Mouse (Mus musculus) intestine, postnatal 0 days (tissue): ENCODE results near the gene Stn1. TPM values are rescaled to one million over a fixed set of nuclear protein-coding genes. Genes with fewer than 3 reads are reported as not detected.

Experiments used
- ATAC-seq: fragments of 200-750 bp; cut with Nextera tagmentation; 2 replicates; pipeline ENCODE4 v1.8.0; 2017; ENCODE audit warnings: mild to moderate bottlenecking, moderate TSS enrichment, moderate library complexity
- H3K27ac ChIP-seq: fragments of 300-500 bp; sonication (generic); 2 replicates; pipeline ENCODE4 v1.5.1; 2014; ENCODE audit warnings: mild to moderate bottlenecking, low read depth, low read length, moderate library complexity
- H3K27me3 ChIP-seq: fragments of 300-500 bp; sonication (generic); replicated peaks from 2 replicates; pipeline ENCODE4 v1.6.1; 2014; ENCODE audit warnings: low read length, mixed read lengths; ENCODE audit not compliant: control insufficient read depth, insufficient read depth
- H3K36me3 ChIP-seq: fragments of 300-500 bp; sonication (generic); 2 replicates; pipeline ENCODE4 v1.6.1; 2014; ENCODE audit warnings: mild to moderate bottlenecking, moderate library complexity; ENCODE audit not compliant: control insufficient read depth, insufficient read depth
- H3K4me1 ChIP-seq: fragments of 300-500 bp; sonication (generic); replicated peaks from 2 replicates; pipeline ENCODE4 v1.6.1; 2014; ENCODE audit warnings: antibody characterized with exemption, low read length, mixed read lengths; ENCODE audit not compliant: control insufficient read depth, insufficient read depth
- H3K4me2 ChIP-seq: fragments of 300-500 bp; sonication (generic); replicated peaks from 2 replicates; pipeline ENCODE4 v1.6.1; 2014; ENCODE audit warnings: low read depth, mild to moderate bottlenecking, moderate library complexity
- H3K4me3 ChIP-seq: fragments of 300-500 bp; sonication (generic); 2 replicates; pipeline ENCODE4 v1.5.1; 2014; ENCODE audit warnings: low read depth, low read length
- H3K9ac ChIP-seq: fragments of 300-500 bp; sonication (generic); 2 replicates; pipeline ENCODE4 v1.6.1; 2014; ENCODE audit warnings: mild to moderate bottlenecking, low read depth, low read length
- H3K9me3 ChIP-seq: fragments of 300-500 bp; sonication (generic); 2 replicates; pipeline ENCODE4 v1.6.1; 2016; ENCODE audit warnings: mixed run types; ENCODE audit not compliant: control insufficient read depth
- CTCF ChIP-seq: sonication (generic); IDR thresholded peaks from 2 replicates; pipeline ENCODE4 v1.5.1; 2016; ENCODE audit warnings: low read depth, mild to moderate bottlenecking, control low read depth, antibody characterized with exemption, moderate library complexity
- WGBS: fragments of 180-500 bp; shearing (Covaris S2); extraction: QIAGEN DNeasy Blood & Tissue Kit; methylation state at CpG from one replicate; pipeline ENCODE4 v1.1.7; 2014; 5-methylcytosine and 5-hydroxymethylcytosine counted together
- polyA plus RNA-seq: library from polyadenylated mRNA; unstranded; fragments of >200 nt; fragmentation: Nextera tagmentation; extraction: Ambion mirVana; gene quantifications from 2 replicates; pipeline ENCODE4 v1.2.1, GENCODE M21; 2015

Stn1 gene
- polyA plus RNA-seq, 1 experiment from 2014 or later = 14.9 TPM

DNA sequence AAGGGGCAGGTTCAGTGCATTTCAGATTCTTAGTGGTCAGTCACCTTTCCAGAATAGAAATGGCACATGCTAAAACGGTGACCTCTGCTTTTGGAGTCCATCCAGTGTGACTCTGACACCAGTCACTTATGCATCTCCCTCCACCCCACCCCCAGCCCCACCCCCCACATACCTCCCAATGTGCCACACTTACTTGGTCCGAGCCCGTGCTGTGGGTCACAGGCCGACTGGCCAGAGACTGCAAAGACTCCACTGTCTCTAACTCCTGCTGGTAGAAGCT is 23.7 kb downstream of the Stn1 start:
- Histone ChIP-seq H3K4me2 (no peak overlapping the region), H3K9ac (no peak overlapping the region), H3K4me3 (no peak overlapping the region), H3K9me3 (no peaks in the 10 kb centered on the region), H3K27me3 (no peaks in the 10 kb centered on the region), H3K4me1 (peaks cover 3% of the 10 kb centered on the region; the same call in 1 of the 2 replicates), H3K27ac (no peak overlapping the region), H3K36me3 (peaks cover 7% of the 10 kb centered on the region)
- TF ChIP-seq CTCF = no peak
- no peak for ATAC-seq
- WGBS = 80% methylated on average over 4 of the region's 4 CpGs

DNA sequence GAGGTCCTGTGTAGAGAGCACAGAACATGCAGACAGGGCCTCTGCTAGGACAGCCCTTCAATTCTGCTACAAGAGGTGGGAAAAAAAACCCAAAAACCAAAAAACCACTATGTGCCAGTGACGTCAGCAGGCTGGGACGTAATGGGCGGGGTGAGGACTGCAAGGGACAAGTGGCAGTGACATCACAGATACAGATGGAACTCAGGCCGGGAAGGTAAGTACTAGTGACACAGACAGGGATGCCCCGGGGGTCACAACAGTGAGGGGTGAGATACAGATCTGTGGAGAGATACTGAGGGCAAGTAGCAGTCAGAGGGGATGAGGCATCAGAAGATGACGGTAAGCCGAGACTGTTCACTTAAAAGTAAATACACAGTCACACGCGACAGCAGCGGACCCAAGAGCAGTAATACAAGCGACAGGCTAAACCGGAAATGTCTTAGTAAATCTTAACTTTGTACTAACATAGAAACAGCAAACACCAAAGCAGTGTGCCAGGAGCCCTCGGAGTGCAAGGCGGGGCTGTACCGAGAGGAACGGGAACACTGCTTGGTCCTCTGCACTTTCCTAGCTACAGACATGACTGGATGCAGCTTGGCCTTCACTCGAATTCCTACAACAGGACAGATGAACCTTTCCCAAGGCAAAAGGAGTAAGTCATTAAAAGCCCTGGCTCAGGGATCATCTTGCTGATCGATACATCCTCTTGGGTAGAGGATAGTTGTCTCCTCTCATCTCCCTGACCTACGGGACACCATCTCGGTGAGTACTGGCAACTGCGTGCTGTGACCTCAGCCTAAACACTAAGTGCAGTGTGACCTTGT is 24.3 kb downstream of the Stn1 start:
- Histone ChIP-seq H3K27me3 (no peaks in the 10 kb centered on the region), H3K4me2 (no peak overlapping the region), H3K9me3 (no peaks in the 10 kb centered on the region), H3K9ac (no peak overlapping the region), H3K4me1 (peaks cover 5% of the 10 kb centered on the region; the same call in 1 of the 2 replicates), H3K4me3 (no peak overlapping the region), H3K36me3 (peaks cover 7% of the 10 kb centered on the region), H3K27ac (no peak overlapping the region)
- 54% methylated on average over 21 of the region's 21 CpGs for WGBS
- no peak for TF ChIP-seq CTCF
- no peak for ATAC-seq

DNA sequence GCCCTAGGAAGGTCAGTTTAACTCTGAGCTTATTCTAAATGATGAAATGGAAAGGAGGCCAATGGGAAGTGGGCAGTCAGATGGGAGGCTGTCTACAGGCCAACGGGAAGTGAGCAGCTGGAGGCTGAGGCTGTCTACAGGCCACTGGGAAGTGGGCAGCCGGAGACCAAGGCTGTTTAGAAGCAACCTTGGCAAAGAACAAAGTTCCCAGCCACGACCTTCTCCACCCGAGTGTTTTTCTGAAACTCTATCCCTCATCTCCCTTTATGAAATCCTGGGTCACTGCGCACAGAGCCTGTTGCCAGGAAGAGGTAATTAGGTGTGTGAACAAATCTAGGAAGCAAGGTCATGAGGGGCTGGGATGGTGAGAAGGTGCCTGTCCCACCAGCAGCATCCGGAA is 25.3 kb downstream of the Stn1 start:
- peak overlapping the region; percentile 15; the same call in 1 of the 2 replicates for H3K27ac ChIP-seq
- peaks cover 7% of the 10 kb centered on the region for H3K36me3 ChIP-seq
- H3K4me3 ChIP-seq = no peak overlapping the region
- no peaks in the 10 kb centered on the region for H3K9me3 ChIP-seq
- H3K4me1 ChIP-seq = peaks cover 8% of the 10 kb centered on the region; the same call in 1 of the 2 replicates
- H3K27me3 ChIP-seq = no peaks in the 10 kb centered on the region
- TF ChIP-seq CTCF = no peak
- ATAC-seq = no peak
- no peak overlapping the region for H3K4me2 ChIP-seq
- H3K9ac ChIP-seq = no peak overlapping the region
- 67% methylated on average over 6 of the region's 6 CpGs for WGBS

DNA sequence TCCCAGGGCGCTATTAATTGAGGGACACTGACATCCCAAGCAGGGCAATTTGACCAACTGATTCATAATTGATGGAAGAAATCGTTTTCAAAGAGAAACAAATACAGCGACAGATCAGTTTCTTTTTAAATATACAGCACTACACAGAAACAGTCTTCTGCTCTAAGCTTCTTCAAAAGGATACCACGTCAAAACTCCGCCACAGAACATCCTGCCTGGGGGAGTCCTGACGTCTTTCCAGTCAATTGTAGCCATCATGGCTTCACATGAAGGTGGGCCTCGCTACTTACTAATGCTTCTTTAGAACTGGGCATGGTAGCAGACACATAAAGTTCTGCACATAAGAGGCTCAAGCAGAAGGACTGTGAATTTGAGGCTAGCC is 26.0 kb downstream of the Stn1 start:
- ATAC-seq = no peak
- Histone ChIP-seq H3K27me3 (no peaks in the 10 kb centered on the region), H3K9ac (no peak overlapping the region), H3K9me3 (no peaks in the 10 kb centered on the region), H3K27ac (no peak overlapping the region), H3K4me2 (no peak overlapping the region), H3K36me3 (peaks cover 7% of the 10 kb centered on the region; the same call in 1 of the 2 replicates), H3K4me3 (no peak overlapping the region), H3K4me1 (peaks cover 8% of the 10 kb centered on the region; the same call in 1 of the 2 replicates)
- no peak for TF ChIP-seq CTCF
- 84% methylated on average over 7 of the region's 7 CpGs for WGBS

DNA sequence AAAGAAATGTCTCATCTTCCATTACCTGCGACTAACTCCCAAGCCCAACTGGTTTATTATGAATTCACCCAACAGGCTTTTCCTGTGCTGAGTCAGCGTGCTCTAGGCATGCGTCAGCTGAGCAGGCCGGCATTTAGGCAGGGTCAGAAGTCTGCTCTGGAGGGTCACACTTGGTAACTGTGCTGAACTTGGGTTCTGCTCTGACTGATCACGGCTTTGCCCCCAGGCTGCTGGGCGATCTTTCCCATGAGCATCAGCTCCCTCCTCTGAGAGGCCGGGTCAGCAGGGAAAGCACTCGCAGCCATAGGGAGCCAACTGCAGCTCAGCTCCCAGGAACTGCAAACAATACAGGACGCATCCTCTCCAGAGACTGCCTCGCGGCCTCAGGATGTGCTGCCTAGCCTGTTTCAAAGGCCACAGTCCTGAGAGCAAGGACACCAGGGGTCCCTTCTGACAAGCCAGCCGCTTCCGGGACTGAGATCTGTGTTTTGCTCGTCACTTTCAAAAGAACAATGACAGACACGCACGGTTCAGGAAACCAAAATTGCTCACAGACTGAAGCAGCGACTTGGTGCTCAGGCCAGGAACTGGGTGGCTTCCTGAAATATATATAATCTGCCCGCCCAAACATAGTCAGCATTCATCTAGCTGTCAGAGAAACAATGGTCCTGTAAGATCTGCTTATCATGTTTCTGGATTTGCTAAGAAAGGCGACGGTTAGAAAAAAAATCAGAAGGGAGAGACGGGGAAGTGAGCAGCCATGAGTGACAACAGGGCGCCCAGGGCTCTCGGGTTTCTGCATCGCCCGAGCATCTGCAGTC is 26.6 kb downstream of the Stn1 start:
- WGBS = 63% methylated on average over 25 of the region's 25 CpGs
- no peak for ATAC-seq
- no peak overlapping the region for H3K9ac ChIP-seq
- peak overlapping the region; percentile 65 for H3K27ac ChIP-seq
- no peaks in the 10 kb centered on the region for H3K27me3 ChIP-seq
- H3K36me3 ChIP-seq = peaks cover 7% of the 10 kb centered on the region; the same call in 1 of the 2 replicates
- H3K4me3 ChIP-seq = no peak overlapping the region
- H3K4me2 ChIP-seq = no peak overlapping the region
- H3K4me1 ChIP-seq = peaks cover 8% of the 10 kb centered on the region; the same call in 1 of the 2 replicates
- no peak for TF ChIP-seq CTCF
- H3K9me3 ChIP-seq = no peaks in the 10 kb centered on the region

DNA sequence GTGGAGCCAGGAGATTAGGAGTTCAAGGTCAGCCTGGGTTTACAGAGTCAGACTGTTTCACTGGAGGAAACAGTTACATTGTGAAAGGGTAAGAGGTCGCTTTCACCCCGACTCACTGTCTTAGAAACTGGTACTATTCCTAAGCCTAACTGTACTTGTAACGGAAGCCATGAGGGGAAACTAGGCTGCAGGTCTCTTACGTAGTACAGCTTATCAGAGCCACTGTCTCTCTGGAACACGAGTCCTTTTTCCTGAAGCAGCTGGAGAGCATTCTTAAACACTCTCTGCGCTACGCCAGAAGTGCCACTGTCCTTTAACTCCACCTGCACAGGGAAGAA is 27.2 kb downstream of the Stn1 start:
- Histone ChIP-seq H3K27me3 (no peaks in the 10 kb centered on the region), H3K9ac (no peak overlapping the region), H3K27ac (peak overlapping the region; percentile 79), H3K4me1 (peaks cover 8% of the 10 kb centered on the region; the same call in 1 of the 2 replicates), H3K9me3 (no peaks in the 10 kb centered on the region), H3K4me2 (no peak overlapping the region), H3K36me3 (peaks cover 7% of the 10 kb centered on the region; the same call in 1 of the 2 replicates), H3K4me3 (no peak overlapping the region)
- WGBS = 63% methylated on average over 7 of the region's 7 CpGs
- ATAC-seq = no peak
- no peak for TF ChIP-seq CTCF
